In genomic region chr7:132799119-132800016, GRCm38 (mm10) we compare ENCODE assay signal across 10 mouse cellular contexts. TPM values are rescaled to one million over a fixed set of nuclear protein-coding genes. Genes with fewer than 3 reads are reported as not detected.
DNase-seq lines count a peak whose midpoint lies in the region; ATAC-seq and TF ChIP-seq lines count a peak whose summit lies in the region.
"Had no signal": no experiment of that assay in that cellular context is flagged by ENCODE, and none has a peak within 500 bp of the region (broad histone marks: within the 10 kb centered on the region; RNA-seq: fewer than 3 reads in every experiment).

No protein-coding gene starts in this region.

- intact Hi-C loops in heart, adult 2 months (cut with DNase I) = loop anchor here (1.0 kb wide), 1 partner anchor 12 kb away; no protein-coding TSS in a partner anchor

- peak; percentile 27; the same call in 1 of the 2 replicates for TF ChIP-seq POLR2A in heart, adult 2 months (IDR thresholded peaks at IDR 0.05; ENCODE audit: insufficient read depth, low read depth, low read length)

- no peak overlapping the region for H3K4me3 ChIP-seq in heart, adult 2 months
- no peak overlapping the region for H3K4me3 ChIP-seq in midbrain, postnatal 0 days (ENCODE audit: low read depth, low read length)
- H3K4me3 ChIP-seq in midbrain, embryonic 13.5 days (replicated peaks) = no peak overlapping the region
- no peak overlapping the region for H3K4me3 ChIP-seq in heart, embryonic 14.5 days (ENCODE audit: control insufficient read depth in 1 of 2, insufficient read depth in 1 of 2, low read depth in 1 of 2, low read length in 2 of 2)
- H3K4me3 ChIP-seq in stomach, embryonic 16.5 days (replicated peaks; ENCODE audit: low read length) = no peak overlapping the region

- no peak overlapping the region; the same call in 1 of the 2 replicates for H3K9ac ChIP-seq in heart, adult 2 months (ENCODE audit: low read depth, low read length)
- no peak overlapping the region for H3K9ac ChIP-seq in midbrain, postnatal 0 days (replicated peaks; ENCODE audit: low read length, poor library complexity, severe bottlenecking)
- H3K9ac ChIP-seq in midbrain, embryonic 13.5 days (replicated peaks) = no peak overlapping the region
- peak overlapping the region; percentile 11; the same call in 1 of the 2 replicates for H3K9ac ChIP-seq in heart, embryonic 14.5 days (ENCODE audit: low read length)
- H3K9ac ChIP-seq in stomach, embryonic 16.5 days (ENCODE audit: low read length) = no peak overlapping the region

- H3K36me3 ChIP-seq in heart, adult 2 months (ENCODE audit: control insufficient read depth, insufficient read depth, low read length) = peaks cover 14% of the 10 kb centered on the region
- peaks cover 4% of the 10 kb centered on the region; the same call in 1 of the 2 replicates for H3K36me3 ChIP-seq in midbrain, postnatal 0 days (ENCODE audit: insufficient read depth, low read length)
- H3K36me3 ChIP-seq in midbrain, embryonic 13.5 days = peaks cover 8% of the 10 kb centered on the region; the same call in 1 of the 2 replicates
- H3K36me3 ChIP-seq in heart, embryonic 14.5 days (ENCODE audit: control insufficient read depth, insufficient read depth, low read length) = 0 out of 2 replicates have a peak, but pooled peaks cover 4% of the 10 kb centered on the region
- H3K36me3 ChIP-seq in stomach, embryonic 16.5 days (ENCODE audit: control insufficient read depth, insufficient read depth, low read length) = no peaks in the 10 kb centered on the region

- no peaks in the 10 kb centered on the region for H3K27me3 ChIP-seq in heart, adult 2 months (ENCODE audit: control insufficient read depth, insufficient read depth, low read length)
- H3K27me3 ChIP-seq in midbrain, postnatal 0 days (ENCODE audit: insufficient read depth, low read length) = no peaks in the 10 kb centered on the region
- no peaks in the 10 kb centered on the region for H3K27me3 ChIP-seq in midbrain, embryonic 13.5 days
- no peaks in the 10 kb centered on the region for H3K27me3 ChIP-seq in heart, embryonic 14.5 days (ENCODE audit: control insufficient read depth, insufficient read depth, low read length)
- H3K27me3 ChIP-seq in stomach, embryonic 16.5 days (ENCODE audit: control insufficient read depth, insufficient read depth, low read length) = no peaks in the 10 kb centered on the region

- DNase-seq in heart, adult 2 months = peak; percentile 40 to 45
- DNase-seq in heart, adult 8-10 months (ENCODE audit: low spot score) = no peak
- DNase-seq in midbrain, postnatal 0 days (ENCODE audit: low spot score) = peak; percentile 29
- DNase-seq in layer of hippocampus, adult 8-10 months (ENCODE audit: low spot score in 2 of 2) = no peak
- no peak for DNase-seq in urinary bladder, postnatal 4 days (ENCODE audit: low spot score in 2 of 2)
- DNase-seq: adrenal gland, postnatal 10 days; left cerebral cortex, postnatal 4 days had no signal

- no peak for ATAC-seq in midbrain, postnatal 0 days (ENCODE audit: low FRiP score)
- ATAC-seq in midbrain, embryonic 13.5 days = no peak
- ATAC-seq in heart, embryonic 14.5 days (ENCODE audit: insufficient number of reproducible peaks, insufficient read depth, low FRiP score, low read depth) = 0 out of 2 replicates have a peak, but pooled peaks have one; percentile 40
- ATAC-seq in stomach, embryonic 16.5 days (ENCODE audit: insufficient read depth, low FRiP score) = peak; percentile 16; the same call in 1 of the 2 replicates

- H3K4me2 ChIP-seq in midbrain, postnatal 0 days (ENCODE audit: low read depth, low read length, poor library complexity, severe bottlenecking) = no peak overlapping the region
- no peak overlapping the region for H3K4me2 ChIP-seq in midbrain, embryonic 13.5 days (replicated peaks)
- H3K4me2 ChIP-seq in heart, embryonic 14.5 days (ENCODE audit: low read length) = no peak overlapping the region
- H3K4me2 ChIP-seq in stomach, embryonic 16.5 days (ENCODE audit: low read depth, low read length) = no peak overlapping the region

- H3K27ac ChIP-seq in heart, adult 2 months = peak overlapping the region; percentile 81
- no peak overlapping the region for H3K27ac ChIP-seq in midbrain, postnatal 0 days (ENCODE audit: low read depth, low read length)
- H3K27ac ChIP-seq in midbrain, embryonic 13.5 days = no peak overlapping the region
- H3K27ac ChIP-seq in heart, embryonic 14.5 days (replicated peaks in 1 of 2; ENCODE audit: control insufficient read depth in 1 of 2, insufficient read depth in 1 of 2, low read depth in 2 of 2, low read length in 2 of 2) = peak overlapping the region; percentile 35 to 82
- no peak overlapping the region for H3K27ac ChIP-seq in stomach, embryonic 16.5 days (ENCODE audit: low read length)

- H3K4me1 ChIP-seq in heart, adult 2 months (ENCODE audit: control insufficient read depth, insufficient read depth, low read length) = peaks cover 56% of the 10 kb centered on the region
- no peaks in the 10 kb centered on the region for H3K4me1 ChIP-seq in midbrain, postnatal 0 days (ENCODE audit: insufficient read depth, low read length)
- peaks cover 9% of the 10 kb centered on the region for H3K4me1 ChIP-seq in midbrain, embryonic 13.5 days (replicated peaks)
- H3K4me1 ChIP-seq in heart, embryonic 14.5 days (ENCODE audit: control insufficient read depth in 2 of 2, insufficient read depth in 2 of 2, low read length in 2 of 2) = peaks cover 38 to 50% of the 10 kb centered on the region in 2 experiments
- peaks cover 19% of the 10 kb centered on the region; the same call in 1 of the 2 replicates for H3K4me1 ChIP-seq in stomach, embryonic 16.5 days (ENCODE audit: control insufficient read depth, insufficient read depth, low read length)

- H3K9me3 ChIP-seq in midbrain, postnatal 0 days (ENCODE audit: low read length) = no peaks in the 10 kb centered on the region
- H3K9me3 ChIP-seq in midbrain, embryonic 13.5 days = no peaks in the 10 kb centered on the region
- H3K9me3 ChIP-seq in heart, embryonic 14.5 days (ENCODE audit: control insufficient read depth, low read length) = no peaks in the 10 kb centered on the region
- no peaks in the 10 kb centered on the region for H3K9me3 ChIP-seq in stomach, embryonic 16.5 days (replicated peaks; ENCODE audit: control insufficient read depth, low read length)

- H3K79me2 ChIP-seq in heart, adult 2 months (replicated peaks; ENCODE audit: control insufficient read depth, insufficient read depth, low read length) = peaks cover 10% of the 10 kb centered on the region

- TF ChIP-seq EP300 in heart, adult 2 months (IDR thresholded peaks at IDR 0.05; ENCODE audit: insufficient read depth, low read depth, low read length) = no peak

- TF ChIP-seq CTCF in heart, adult 2 months (IDR thresholded peaks at IDR 0.05) = peak; percentile 58
- peak; percentile 41; the same call in 1 of the 2 replicates for TF ChIP-seq CTCF in midbrain, postnatal 0 days (IDR thresholded peaks at IDR 0.05)

- WGBS in heart, adult 2 months = 61% methylated on average over 5 of the region's 5 CpGs
- WGBS in midbrain, postnatal 0 days = 87% methylated on average over 5 of the region's 5 CpGs
- WGBS in midbrain, embryonic 13.5 days = 94% methylated on average over 5 of the region's 5 CpGs
- 70% methylated on average over 5 of the region's 5 CpGs for WGBS in heart, embryonic 14.5 days
- 88% methylated on average over 5 of the region's 5 CpGs for WGBS in stomach, embryonic 16.5 days

RNA-seq across cellular contexts. Expression of gene Fam53b, which starts 14.3 kb away (rescaled TPM):
- 10 to 100 TPM; 22.0 to 26.9 TPM for total RNA-seq in heart, adult 2 months (2021)
- 22.5 and 25.7 TPM in 2 replicates for polyA plus RNA-seq in heart, adult 2 months (2012; rRNA removed)
- total RNA-seq in heart, adult 8-10 months (2022) = 10 to 100 TPM; 24.0 to 31.3 (median 26.9) TPM
- total RNA-seq in midbrain, postnatal 0 days (2014; rRNA removed) = 8.0 and 17.3 TPM in 2 replicates
- 7.3 and 9.4 TPM in 2 replicates for polyA plus RNA-seq in midbrain, postnatal 0 days (2015; fragmentation: Nextera tagmentation; extraction: Ambion mirVana)
- 21.7 and 23.4 TPM in 2 replicates for polyA plus RNA-seq in midbrain, embryonic 13.5 days (2015; fragmentation: Nextera tagmentation; extraction: Ambion mirVana)
- polyA plus RNA-seq in heart, embryonic 14.5 days (2014; fragmentation: Nextera tagmentation; extraction: Ambion mirVana) = 15.4 and 15.6 TPM in 2 replicates
- polyA plus RNA-seq in stomach, embryonic 16.5 days (2015; fragmentation: Nextera tagmentation; extraction: Ambion mirVana) = 15.1 and 17.4 TPM in 2 replicates
- total RNA-seq in layer of hippocampus, adult 8-10 months (2022) = 10 to 100 TPM; 48.8 to 61.1 (median 54.6) TPM

RNA-seq across cellular contexts. Expression of gene Eef1akmt2, which starts 53.1 kb away (rescaled TPM):
- total RNA-seq in heart, adult 2 months (2021) = 1 to 10 TPM; 7.7 TPM
- 5.2 and 6.0 TPM in 2 replicates for polyA plus RNA-seq in heart, adult 2 months (2012; rRNA removed)
- 10 to 100 TPM in 2 of 4 experiments, 1 to 10 TPM in 2; 6.2 to 10.0 (median 8.4) TPM for total RNA-seq in heart, adult 8-10 months (2022)
- total RNA-seq in midbrain, postnatal 0 days (2014; rRNA removed) = 52.1 and 62.1 TPM in 2 replicates
- 80.1 and 84.2 TPM in 2 replicates for polyA plus RNA-seq in midbrain, postnatal 0 days (2015; fragmentation: Nextera tagmentation; extraction: Ambion mirVana)
- polyA plus RNA-seq in midbrain, embryonic 13.5 days (2015; fragmentation: Nextera tagmentation; extraction: Ambion mirVana) = 95.7 and 98.9 TPM in 2 replicates
- 40.4 and 42.0 TPM in 2 replicates for polyA plus RNA-seq in heart, embryonic 14.5 days (2014; fragmentation: Nextera tagmentation; extraction: Ambion mirVana)
- polyA plus RNA-seq in stomach, embryonic 16.5 days (2015; fragmentation: Nextera tagmentation; extraction: Ambion mirVana) = 54.3 and 56.5 TPM in 2 replicates
- total RNA-seq in layer of hippocampus, adult 8-10 months (2022) = 10 to 100 TPM; 29.3 to 36.5 (median 35.4) TPM

RNA-seq across cellular contexts. Expression of gene Abraxas2, which starts 59.7 kb away (rescaled TPM):
- 10 to 100 TPM; 20.3 to 21.3 TPM for total RNA-seq in heart, adult 2 months (2021)
- polyA plus RNA-seq in heart, adult 2 months (2012; rRNA removed) = 9.8 and 15.9 TPM in 2 replicates
- total RNA-seq in heart, adult 8-10 months (2022) = 10 to 100 TPM; 16.8 to 21.9 (median 20.5) TPM
- 26.7 and 28.8 TPM in 2 replicates for total RNA-seq in midbrain, postnatal 0 days (2014; rRNA removed)
- 31.1 and 32.3 TPM in 2 replicates for polyA plus RNA-seq in midbrain, postnatal 0 days (2015; fragmentation: Nextera tagmentation; extraction: Ambion mirVana)
- polyA plus RNA-seq in midbrain, embryonic 13.5 days (2015; fragmentation: Nextera tagmentation; extraction: Ambion mirVana) = 37.1 and 41.8 TPM in 2 replicates
- polyA plus RNA-seq in heart, embryonic 14.5 days (2014; fragmentation: Nextera tagmentation; extraction: Ambion mirVana) = 29.4 and 33.0 TPM in 2 replicates
- polyA plus RNA-seq in stomach, embryonic 16.5 days (2015; fragmentation: Nextera tagmentation; extraction: Ambion mirVana) = 31.0 and 31.5 TPM in 2 replicates
- total RNA-seq in layer of hippocampus, adult 8-10 months (2022) = 10 to 100 TPM; 27.3 to 32.3 (median 29.8) TPM

Comparison
In these comparisons a context has a peak if more than half of its experiments do, and no peak if none do; other contexts are left out.
1. DNase-seq: peak in heart, adult 2 months (2 of 2) and midbrain, postnatal 0 days (single experiment); none in heart, adult 8-10 months (single experiment), layer of hippocampus, adult 8-10 months (0 of 2) and urinary bladder, postnatal 4 days (0 of 2).
2. H3K27ac ChIP-seq: peak in heart, adult 2 months (single experiment) and heart, embryonic 14.5 days (2 of 2); none in midbrain, postnatal 0 days (single experiment), midbrain, embryonic 13.5 days (single experiment) and stomach, embryonic 16.5 days (single experiment).
3. ATAC-seq: peak in heart, embryonic 14.5 days (single experiment) and stomach, embryonic 16.5 days (single experiment); none in midbrain, postnatal 0 days (single experiment) and midbrain, embryonic 13.5 days (single experiment).